Mouse (Mus musculus) embryo, embryonic 10.5 days (tissue): ENCODE measurements around the gene Gal3st4.

ENCODE experiments used
- DNase-seq: peaks from one replicate; pipeline ENCODE4 v3.0.0-alpha.2; 2015; ENCODE audit warnings: low spot score

The Gal3st4 gene

GRCm38 (mm10) chr5:138272409-138272923 lies at the start of gene Gal3st4:
TSS of gene Gal3st4 (minus strand) at chr5:138272840.
- DNase-seq, result peak; percentile 77

- no peak for DNase-seq
Observed at GRCm38 (mm10) chr5:138312795-138313194, 40.2 kb upstream of the Gal3st4 start.

DNA sequence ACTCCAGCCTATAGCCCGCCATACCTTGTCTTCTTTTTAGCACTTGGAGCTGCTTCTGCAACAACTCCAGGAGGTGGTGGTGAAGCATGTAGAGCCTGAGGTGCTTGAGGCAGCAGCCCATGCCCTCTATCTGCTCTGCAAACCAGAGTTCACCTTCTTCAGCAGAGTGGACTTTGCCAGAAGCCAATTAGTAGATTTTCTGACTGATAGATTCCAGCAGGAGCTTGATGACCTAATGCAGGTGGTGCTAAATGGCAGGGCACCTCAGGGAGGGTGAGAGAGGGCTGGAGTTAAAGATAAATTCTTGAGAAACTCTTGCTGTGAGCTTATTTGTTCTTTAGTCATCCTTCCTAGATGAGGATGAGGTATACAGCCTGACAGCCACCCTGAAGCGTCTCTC lies 27.0 kb upstream of the Gal3st4 start:
- DNase-seq, result no peak

DNA sequence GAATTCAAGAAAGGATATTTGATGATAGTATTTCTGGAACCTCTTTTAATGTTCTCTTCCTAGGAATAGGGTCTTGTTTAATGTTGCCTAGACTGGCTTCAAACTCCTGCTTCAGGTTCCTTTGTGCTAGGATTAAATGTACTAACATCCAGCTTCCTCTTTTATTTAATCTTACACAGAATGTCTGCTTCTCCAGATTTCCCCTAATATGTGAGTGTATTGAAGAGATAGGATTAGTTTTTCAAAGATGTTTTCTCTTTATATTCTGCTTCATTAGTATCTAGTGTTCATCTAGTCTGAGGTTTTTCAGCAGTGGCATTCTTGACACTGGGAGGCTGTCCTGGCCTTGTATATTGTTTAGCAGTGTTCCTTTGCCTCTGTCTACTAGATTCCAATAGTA lies 21.5 kb upstream of the Gal3st4 start:
- no peak for DNase-seq

DNA sequence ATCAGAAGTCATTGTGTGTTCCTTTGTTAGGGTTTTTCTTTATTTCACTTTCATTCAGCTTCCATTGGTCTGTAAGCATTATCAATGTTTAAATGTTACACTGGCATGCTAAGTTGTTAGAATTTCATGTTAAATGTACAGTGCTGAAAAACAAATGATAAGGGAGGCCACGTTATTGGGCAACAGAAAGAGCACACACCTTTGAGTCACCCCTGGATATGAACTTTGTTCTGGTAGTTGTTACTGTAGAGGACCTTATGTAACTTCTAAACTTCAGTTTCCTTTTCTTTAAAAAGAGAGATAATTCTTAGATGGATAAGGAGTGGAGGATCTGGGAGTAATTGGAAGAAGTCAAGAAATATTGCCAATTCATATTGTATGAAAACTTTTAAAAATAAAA lies 19.0 kb upstream of the Gal3st4 start:
- DNase-seq, result no peak

DNA sequence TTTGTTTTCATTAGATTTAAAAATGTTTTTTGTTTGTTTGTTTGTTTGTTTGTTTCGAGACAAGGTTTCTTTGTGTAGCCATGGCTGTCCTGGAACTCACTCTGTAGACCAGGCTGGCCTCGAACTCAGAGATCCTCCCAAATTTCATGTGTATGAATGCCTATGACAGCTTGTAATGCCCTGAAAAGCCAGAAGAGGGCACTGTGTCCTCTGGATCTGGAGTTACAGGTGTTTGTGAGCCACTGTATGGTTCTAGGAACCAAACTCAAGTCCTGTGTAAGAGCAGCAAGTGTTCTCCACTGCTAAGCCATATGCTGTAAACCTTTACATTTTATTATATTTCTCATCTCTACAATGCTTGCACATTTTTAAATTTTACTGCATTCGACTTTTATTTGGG lies 15.2 kb upstream of the Gal3st4 start:
- no peak for DNase-seq

DNA sequence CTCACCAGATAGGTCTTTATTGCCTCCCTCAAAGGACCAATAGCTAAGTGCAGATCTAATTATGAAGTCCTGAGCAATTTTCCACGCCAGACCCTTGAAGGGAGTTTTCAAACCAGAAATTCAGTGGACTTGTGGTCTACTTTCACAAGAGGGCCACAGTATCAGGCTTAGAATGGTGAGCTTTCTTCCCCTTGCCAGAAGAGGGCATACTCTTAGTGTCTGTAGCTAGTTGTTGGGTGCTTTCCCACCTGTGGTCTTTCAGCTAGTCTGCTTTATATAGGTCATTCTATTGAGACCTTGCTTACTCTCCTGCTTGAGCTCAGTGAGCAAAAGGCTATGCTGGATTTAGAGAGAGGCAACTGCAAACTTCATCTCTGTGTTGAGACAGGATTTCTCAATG lies 10.9 kb upstream of the Gal3st4 start:
- no peak for DNase-seq

DNA sequence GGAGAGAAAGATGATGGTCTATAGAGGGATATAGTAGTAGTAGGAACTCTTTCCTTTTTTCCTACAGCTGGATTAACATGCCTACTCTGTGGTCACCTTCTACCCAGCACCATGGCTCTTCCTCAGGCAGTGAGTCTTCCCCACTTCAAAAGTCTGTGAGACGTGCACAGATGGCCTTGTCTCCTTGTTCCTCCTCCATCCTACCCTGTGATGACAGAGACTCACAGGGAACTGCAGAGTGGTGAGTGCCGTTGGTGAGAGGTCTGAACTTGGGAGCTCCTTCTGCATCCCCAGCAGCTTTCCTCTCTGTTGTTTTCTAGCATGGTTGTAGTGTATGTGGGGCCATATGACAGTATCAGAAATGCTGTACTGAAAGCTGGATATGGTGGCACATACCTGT lies 9.2 kb upstream of the Gal3st4 start:
- DNase-seq, result no peak

GRCm38 (mm10) chr5:138280829-138281228 lies 8.2 kb upstream of the Gal3st4 start:
- no peak for DNase-seq

- DNase-seq, result no peak
Observed at GRCm38 (mm10) chr5:138280425-138280768, 7.8 kb upstream of the Gal3st4 start.

GRCm38 (mm10) chr5:138279585-138280424 lies 7.2 kb upstream of the Gal3st4 start, which contains the start of the genes Gm43720, Gpc2 and Stag3:
TSS of gene Gm43720 (minus strand) at chr5:138279958.
TSS of gene Gpc2 (minus strand) at chr5:138280005.
TSS of gene Stag3 (plus strand) at chr5:138280240.
- peak; percentile 99 for DNase-seq

- no peak for DNase-seq
Observed at GRCm38 (mm10) chr5:138277994-138278393, 5.4 kb upstream of the Gal3st4 start.

DNA sequence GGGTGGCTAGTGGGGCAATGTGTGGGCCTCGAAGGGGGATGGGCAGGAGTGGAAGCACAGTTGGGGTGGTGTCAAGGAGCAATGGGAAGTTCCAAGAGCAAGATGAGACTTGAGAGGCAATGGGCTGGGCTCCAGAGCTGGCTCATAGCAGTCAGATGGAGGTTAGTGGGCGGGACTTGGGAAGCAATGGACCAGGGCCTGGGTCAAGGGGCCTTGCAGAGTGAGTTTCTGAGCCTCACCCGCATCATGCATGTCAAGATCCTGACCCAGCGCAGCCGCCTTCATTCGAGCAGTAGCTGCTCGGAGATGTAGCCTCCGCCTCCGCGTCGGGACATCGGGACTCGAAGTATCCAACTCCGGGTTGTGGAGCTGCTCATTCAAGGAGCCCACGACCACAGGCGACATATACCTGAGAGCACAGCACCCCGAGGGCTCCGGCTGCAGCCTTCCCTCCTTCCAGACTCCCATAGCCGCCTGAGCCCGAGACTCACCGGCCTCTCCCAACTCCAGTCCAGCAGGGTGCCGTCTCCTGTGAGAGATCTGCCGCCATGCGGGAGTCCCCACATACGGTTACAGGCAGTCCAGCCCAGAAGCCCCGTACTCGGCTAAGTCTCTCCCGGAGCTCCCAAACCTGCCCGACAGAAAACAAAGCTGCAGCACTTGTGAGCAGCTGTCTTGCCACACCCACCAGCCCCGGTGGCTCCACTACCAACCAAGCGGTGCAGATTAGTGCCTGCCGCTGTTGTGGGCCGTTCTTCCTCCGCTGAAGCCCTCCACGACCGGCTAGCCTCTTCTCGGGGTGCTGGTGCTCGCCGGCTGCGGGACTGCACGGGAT lies 2.8 kb upstream of the Gal3st4 start:
- DNase-seq, result peak; percentile 80

DNA sequence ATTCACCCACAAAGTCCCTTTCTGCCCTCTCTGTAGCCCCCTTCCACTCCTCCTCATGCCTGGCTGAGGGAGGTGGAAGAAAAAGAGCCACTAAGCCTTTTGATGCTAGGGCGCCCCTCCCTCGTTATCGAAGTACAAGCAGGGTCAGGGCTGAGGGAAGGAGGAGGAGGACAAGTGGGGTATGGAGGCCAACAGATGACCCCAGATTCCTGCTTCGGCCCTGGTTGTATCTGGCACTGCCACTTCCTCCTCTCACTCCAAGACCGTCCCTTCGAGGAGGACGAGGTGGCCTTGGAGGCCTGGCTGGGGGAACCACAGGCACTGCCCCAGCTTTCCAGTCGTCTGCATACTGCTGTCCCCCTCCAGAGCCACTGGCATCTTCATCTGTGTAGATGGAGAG lies 1.5 kb upstream of the Gal3st4 start:
- no peak for DNase-seq

- DNase-seq, result no peak
Observed at GRCm38 (mm10) chr5:138271232-138271631, 1.4 kb downstream of the Gal3st4 start.

DNA sequence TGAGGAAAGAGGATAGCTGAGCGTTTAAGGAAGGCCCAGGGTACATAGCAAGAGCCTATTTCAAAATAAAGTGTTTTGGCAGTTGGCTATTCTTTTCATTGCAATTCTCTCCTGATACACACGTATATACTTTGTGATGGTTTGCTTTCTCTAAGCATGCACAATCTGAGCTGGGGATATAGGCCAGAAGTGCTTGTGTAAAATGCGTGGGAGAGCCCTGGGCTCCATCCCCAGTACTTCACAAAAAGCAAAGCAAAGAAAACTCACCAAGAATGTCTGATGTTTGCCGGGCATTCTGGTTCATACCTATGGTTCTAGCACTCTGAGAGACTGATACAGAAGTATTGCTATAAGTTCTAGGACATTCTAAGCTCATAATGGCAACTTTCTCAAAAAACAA lies 3.7 kb downstream of the Gal3st4 start:
- no peak for DNase-seq

- no peak for DNase-seq
Observed at GRCm38 (mm10) chr5:138267114-138267513, 5.5 kb downstream of the Gal3st4 start.

DNA sequence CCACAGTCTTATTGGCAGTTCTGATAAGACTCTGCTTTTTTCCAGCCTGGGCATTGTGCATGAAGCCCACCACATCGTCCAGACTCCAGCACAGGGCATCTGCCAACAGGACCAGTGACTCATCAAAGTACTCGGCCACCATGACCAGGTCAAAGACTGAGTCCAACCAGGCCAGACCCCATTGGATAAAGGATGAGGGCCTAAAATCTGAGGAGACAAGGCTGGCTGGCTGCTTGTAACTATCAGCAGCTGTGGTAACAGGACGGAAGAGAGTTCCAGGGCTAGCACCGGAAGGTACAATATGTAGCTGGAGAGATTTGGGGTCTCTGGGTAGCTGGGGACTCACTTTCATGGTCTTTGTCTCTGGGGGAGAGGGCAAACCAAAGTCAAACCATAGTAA lies 6.9 kb downstream of the Gal3st4 start:
- no peak for DNase-seq

- DNase-seq, result no peak
Observed at GRCm38 (mm10) chr5:138264207-138264578, 8.4 kb downstream of the Gal3st4 start.

- DNase-seq, result peak; percentile 97
Observed at GRCm38 (mm10) chr5:138263260-138264206, 9.1 kb downstream of the Gal3st4 start, which contains the start of gene BC037034. TSS of gene BC037034 (minus strand) at chr5:138264033.

DNA sequence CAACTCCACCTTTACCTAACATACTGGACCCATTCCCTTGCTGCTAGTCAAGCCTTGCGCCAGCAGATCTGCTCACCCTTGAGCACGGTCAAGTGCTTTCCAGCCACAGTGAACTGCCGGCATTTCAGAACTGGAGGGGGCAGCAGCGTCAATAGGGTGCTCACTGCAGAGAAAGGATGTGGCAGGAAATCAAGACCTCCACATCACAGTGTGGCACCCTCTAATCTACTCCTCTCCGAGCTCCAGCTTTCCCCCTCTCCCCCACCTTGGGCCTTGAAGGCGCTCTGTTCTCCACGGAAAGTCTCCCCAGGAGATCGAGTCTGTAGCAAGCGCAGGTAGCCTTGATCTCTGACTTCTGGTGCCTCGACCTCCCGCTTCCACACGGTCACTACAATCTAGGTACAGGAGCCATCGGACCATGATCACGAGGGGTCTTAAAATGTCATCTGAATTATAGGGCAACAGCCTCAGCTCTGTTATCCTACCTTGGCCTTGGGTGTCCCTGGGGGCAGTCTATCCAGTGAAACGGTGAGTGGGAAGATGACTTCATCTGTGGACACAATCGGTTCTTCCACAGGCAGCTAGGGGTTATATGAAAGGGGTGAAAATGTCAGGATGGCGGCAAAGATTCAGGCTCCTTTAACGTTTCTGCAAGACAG lies 9.9 kb downstream of the Gal3st4 start:
- no peak for DNase-seq
